Mouse (Mus musculus) mature B cell (primary cell): ENCODE measurements around the gene Zfp943.
"Not testable (repeated sequence)": the region's sequence is repeated elsewhere in the genome, so short reads cannot be mapped to it uniquely, and the experiment has no call there.

Source experiments
- in situ Hi-C: fragments of 300-500 bp; cut with MboI; formaldehyde crosslinking; loops from 2 replicates; pipeline ENCODE4 v1.14.3; 2019

Gene Zfp943

DNA sequence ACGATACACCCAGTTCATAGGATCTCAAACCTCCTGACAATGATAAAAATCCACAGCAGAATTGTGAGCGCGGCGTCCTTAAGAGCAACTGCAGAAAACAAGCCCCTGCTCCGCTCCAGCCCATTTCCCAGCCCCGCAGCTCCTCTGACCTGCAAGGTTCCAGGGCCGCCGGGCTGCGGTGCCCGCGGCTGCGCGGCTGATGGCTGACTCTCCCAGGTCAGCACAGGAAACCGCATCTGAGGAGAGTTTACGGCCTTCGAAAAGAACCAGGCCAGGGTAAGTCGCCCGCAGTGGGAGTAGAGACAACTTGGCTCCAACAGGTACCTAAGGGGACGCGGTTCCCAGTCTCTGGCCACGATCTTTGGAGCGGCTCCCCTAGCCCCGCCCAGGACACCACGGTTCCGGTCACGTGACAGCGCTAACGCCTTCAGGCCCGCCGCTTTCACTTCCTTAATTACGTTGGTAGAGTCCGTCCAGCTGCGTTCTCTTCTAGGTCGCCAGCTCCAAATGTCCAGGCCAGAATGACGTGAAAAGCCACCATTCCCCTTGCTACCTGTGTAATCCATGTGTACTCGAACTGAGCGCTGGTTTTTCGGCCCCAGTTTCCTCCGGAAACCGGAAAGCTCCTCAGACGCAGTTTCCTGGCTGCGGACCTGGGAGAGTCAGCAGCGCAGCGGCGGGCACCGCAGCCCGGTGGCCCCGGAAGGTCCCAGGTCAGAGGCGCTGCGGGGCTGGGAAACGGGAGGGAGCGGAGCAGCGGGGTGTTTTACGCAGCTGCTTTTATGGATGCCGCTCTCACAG is at the start of gene Zfp943, which contains the start of gene Zfp942:
Gene Zfp943, plus strand, starts transcription at position 446 of the 801 bp plus-strand sequence.
Gene Zfp942, minus strand, starts transcription at position 358 of the 801 bp plus-strand sequence.
- in situ Hi-C loops, result loop anchor here (25.0 kb wide), 1 partner anchor 1025 kb away; the partner anchor contains the start of gene Ppp2r1a

DNA sequence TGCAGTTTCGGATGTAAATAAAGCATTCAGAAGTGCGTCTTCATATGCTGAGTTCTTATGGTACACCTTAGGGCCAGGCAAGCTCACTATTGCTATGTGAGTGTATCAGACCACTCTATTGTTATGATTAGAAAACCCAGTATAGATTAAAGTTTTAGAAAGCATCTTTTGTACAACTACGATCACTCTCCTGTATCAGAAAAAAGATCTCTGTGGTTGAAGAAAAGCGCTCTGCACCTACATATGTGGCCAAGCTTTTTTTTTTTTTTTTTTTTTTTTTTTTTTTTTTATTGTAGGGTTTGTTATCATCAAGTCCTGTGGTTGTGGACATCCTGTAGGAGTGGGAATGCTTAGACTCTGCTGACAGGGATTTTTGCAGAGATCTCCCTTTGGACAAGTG is 950 bp downstream of the Zfp943 start:
- in situ Hi-C loops, result loop anchor here (25.0 kb wide), 1 partner anchor 1026 kb away; the partner anchor contains the start of gene Ppp2r1a

DNA sequence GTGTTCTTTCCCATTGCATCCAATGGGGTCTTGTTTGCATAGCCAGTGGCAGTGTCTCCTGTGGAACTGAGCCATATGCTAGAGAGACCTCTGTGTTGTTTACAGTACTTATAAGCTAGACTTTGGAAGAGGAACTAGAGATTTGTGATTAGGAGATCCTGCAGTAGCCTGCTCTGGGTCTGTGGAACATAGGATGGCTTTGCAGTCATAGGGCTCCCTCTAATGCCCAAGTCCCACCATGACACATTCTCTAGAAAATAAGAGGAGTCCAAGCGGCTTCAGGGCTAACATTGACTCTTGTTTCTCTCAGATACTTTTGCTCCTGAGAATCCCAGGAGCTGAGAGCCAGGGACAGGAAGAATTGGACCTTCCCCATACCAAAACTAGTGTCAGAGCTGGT is 73.2 kb downstream of the Zfp943 start:
- in situ Hi-C loops, result not testable (repeated sequence)

DNA sequence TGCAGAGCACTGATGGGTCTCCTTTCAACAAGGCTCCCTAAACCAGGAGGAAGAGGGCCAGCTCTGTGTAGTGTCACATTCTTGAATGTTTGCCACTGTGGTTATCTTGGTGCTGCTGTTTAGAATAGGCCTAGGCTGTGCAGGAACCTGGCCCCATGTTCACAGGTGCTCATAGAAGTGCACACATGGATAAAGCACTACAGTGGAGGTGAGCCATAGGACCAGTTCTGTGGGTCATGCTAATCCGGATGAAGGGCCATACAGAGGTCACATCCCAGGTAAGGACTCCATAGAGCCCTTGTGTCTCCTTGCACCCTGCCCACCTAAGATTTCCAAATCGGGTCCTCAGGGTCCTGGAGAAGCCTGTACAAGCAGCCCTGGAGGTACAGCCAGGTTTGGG is 87.1 kb downstream of the Zfp943 start:
- in situ Hi-C loops, result no loop called here

DNA sequence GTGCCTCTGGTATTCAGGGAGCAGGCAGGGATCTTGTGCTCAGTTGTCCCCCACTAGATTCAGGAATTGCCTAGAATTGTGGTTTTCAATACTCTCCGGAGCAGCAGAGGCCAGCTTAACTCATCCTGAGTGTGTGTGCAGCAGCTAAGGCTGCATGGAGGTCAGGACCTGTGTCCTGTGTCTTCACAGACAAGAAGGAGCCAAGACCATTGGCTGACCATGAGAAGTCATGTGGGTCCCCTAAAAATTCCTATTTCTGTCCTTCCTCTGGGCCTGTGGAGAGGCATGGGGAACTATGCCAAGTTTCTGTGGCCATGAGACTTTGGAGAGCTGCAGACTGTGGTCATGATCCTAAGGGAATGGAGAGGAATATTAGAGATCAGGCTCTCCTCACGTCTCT is 90.9 kb downstream of the Zfp943 start:
- in situ Hi-C loops, result no loop called here

DNA sequence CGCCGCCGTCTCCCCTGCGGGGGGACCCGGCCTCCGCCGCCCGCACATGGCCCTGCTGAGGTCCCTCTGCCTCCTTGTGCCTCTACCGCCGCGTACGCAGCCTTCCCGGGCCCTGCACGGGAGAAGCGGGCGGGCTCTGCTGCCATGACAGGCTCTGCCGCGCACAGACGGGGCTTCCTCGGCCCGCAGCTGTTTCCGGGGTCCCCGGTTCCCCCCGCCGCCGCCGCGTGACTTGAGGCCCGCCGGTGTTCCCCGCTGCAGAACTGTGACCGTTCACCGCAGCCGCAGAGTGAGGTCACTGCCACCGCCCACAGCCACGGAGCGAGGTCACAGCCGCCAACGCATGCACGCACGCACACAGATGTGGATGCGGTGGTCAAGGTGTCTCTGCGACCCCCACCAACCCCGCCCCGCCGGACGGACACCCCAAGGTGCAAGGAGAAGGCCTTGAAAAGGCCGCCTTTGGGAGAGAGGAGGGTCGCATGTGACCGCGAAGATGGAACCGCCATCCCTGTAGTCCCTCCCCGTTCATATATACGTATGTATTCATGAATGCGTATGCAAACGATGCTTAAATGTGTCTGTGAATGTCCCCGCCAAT is 118.8 kb downstream of the Zfp943 start:
- in situ Hi-C loops, result no loop called here

DNA sequence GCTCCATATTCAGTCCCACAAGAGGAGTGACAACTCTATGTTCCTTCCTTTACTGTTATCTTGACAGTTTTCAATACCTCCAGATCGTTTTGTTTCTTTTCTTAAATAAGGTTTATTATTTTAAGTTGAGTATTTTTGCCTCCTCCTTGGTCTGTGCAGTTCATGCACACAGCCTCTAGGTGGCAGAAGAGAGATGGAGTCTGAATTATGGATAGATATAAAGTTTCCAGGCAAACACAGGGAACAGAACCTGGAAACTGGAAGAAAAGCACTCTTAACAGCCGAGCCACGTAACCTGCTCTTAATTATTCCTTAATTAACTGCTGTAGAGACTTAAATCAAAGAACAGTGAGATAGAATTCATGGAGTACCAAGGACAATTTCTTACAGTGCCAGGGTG is 120.9 kb downstream of the Zfp943 start:
- in situ Hi-C loops, result not testable (repeated sequence)

DNA sequence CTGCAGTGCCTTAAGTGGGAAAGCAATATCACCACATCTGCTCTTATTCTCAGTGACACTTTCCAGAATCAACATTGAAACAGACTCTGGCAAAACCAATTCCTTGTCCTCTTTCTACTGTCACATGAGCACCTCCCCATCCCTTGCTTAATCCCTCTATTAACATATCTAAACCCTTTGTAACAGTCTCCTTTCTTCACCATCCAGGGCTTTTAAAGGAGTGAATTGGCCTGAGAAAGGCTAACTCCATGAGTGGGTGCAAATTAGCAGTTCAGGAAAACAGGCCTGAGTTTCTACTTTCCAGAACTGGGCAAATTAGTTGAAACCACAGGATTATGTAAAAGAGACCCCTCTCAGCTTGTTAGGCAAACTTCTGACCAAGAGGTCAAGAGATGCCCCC is 156.4 kb downstream of the Zfp943 start:
- in situ Hi-C loops, result no loop called here
